8 mouse cellular contexts compared by ENCODE assay signal in genomic region chr4:136185375-136185774, GRCm38 (mm10). TPM values are rescaled to one million over a fixed set of nuclear protein-coding genes. Genes with fewer than 3 reads are reported as not detected.
DNase-seq lines count a peak whose midpoint lies in the region; ATAC-seq and TF ChIP-seq lines count a peak whose summit lies in the region.

No protein-coding gene starts in this region.

- H3K27ac ChIP-seq in embryonic facial prominence, embryonic 13.5 days = 0 out of 2 replicates have a peak overlapping the region, but pooled peaks have one; percentile 7
- H3K27ac ChIP-seq in embryonic facial prominence, embryonic 10.5 days (replicated peaks) = no peak overlapping the region
- H3K27ac ChIP-seq in liver, embryonic 14.5 days = peak overlapping the region; percentile 2
- H3K27ac ChIP-seq in hindbrain, embryonic 12.5 days = no peak overlapping the region
- H3K27ac ChIP-seq in hindbrain, embryonic 10.5 days = no peak overlapping the region

- no peak overlapping the region for H3K4me2 ChIP-seq in embryonic facial prominence, embryonic 13.5 days
- H3K4me2 ChIP-seq in liver, embryonic 14.5 days (ENCODE audit: low read depth) = no peak overlapping the region; the same call in 1 of the 2 replicates
- no peak overlapping the region for H3K4me2 ChIP-seq in hindbrain, embryonic 12.5 days (replicated peaks)

- H3K4me1 ChIP-seq in embryonic facial prominence, embryonic 13.5 days = peaks cover 13% of the 10 kb centered on the region
- peaks cover 14% of the 10 kb centered on the region for H3K4me1 ChIP-seq in embryonic facial prominence, embryonic 10.5 days
- peaks cover 33 to 45% of the 10 kb centered on the region in 2 experiments for H3K4me1 ChIP-seq in liver, embryonic 14.5 days (replicated peaks; ENCODE audit: control insufficient read depth in 2 of 2, insufficient read depth in 2 of 2, low read length in 1 of 2)
- H3K4me1 ChIP-seq in hindbrain, embryonic 12.5 days = peaks cover 8% of the 10 kb centered on the region; the same call in 1 of the 2 replicates
- peaks cover 11% of the 10 kb centered on the region for H3K4me1 ChIP-seq in hindbrain, embryonic 10.5 days (replicated peaks)

- H3K4me3 ChIP-seq in embryonic facial prominence, embryonic 13.5 days = no peak overlapping the region
- no peak overlapping the region for H3K4me3 ChIP-seq in embryonic facial prominence, embryonic 10.5 days
- H3K4me3 ChIP-seq in liver, embryonic 14.5 days (ENCODE audit: insufficient read depth in 1 of 2, low read depth in 2 of 2, low read length in 2 of 2) = no peak overlapping the region
- no peak overlapping the region for H3K4me3 ChIP-seq in hindbrain, embryonic 12.5 days
- no peak overlapping the region for H3K4me3 ChIP-seq in hindbrain, embryonic 10.5 days

- TF ChIP-seq EP300 in liver, embryonic 14.5 days (IDR thresholded peaks at IDR 0.05; ENCODE audit: low read depth) = no peak

- no peaks in the 10 kb centered on the region for H3K9me3 ChIP-seq in embryonic facial prominence, embryonic 13.5 days
- H3K9me3 ChIP-seq in embryonic facial prominence, embryonic 10.5 days = no peaks in the 10 kb centered on the region
- H3K9me3 ChIP-seq in liver, embryonic 14.5 days (ENCODE audit: control insufficient read depth, low read length) = no peaks in the 10 kb centered on the region
- no peaks in the 10 kb centered on the region for H3K9me3 ChIP-seq in hindbrain, embryonic 12.5 days (replicated peaks)
- no peaks in the 10 kb centered on the region for H3K9me3 ChIP-seq in hindbrain, embryonic 10.5 days

- H3K9ac ChIP-seq in embryonic facial prominence, embryonic 13.5 days = no peak overlapping the region
- H3K9ac ChIP-seq in liver, embryonic 14.5 days (replicated peaks) = no peak overlapping the region
- H3K9ac ChIP-seq in hindbrain, embryonic 12.5 days = no peak overlapping the region

- no peak for TF ChIP-seq CTCF in liver, embryonic 14.5 days (IDR thresholded peaks at IDR 0.05; ENCODE audit: low read depth)

- H3K36me3 ChIP-seq in embryonic facial prominence, embryonic 13.5 days = peaks cover 33% of the 10 kb centered on the region
- peaks cover 72% of the 10 kb centered on the region for H3K36me3 ChIP-seq in embryonic facial prominence, embryonic 10.5 days (replicated peaks)
- H3K36me3 ChIP-seq in liver, embryonic 14.5 days (replicated peaks; ENCODE audit: control insufficient read depth, insufficient read depth, low read depth) = peaks cover 98% of the 10 kb centered on the region
- H3K36me3 ChIP-seq in hindbrain, embryonic 12.5 days = peaks cover 6% of the 10 kb centered on the region; the same call in 1 of the 2 replicates
- H3K36me3 ChIP-seq in hindbrain, embryonic 10.5 days = peaks cover 76% of the 10 kb centered on the region

- intact Hi-C loops in gastrocnemius, postnatal 36 days (cut with DNase I) = no loop called here

- no peaks in the 10 kb centered on the region for H3K27me3 ChIP-seq in embryonic facial prominence, embryonic 13.5 days
- H3K27me3 ChIP-seq in embryonic facial prominence, embryonic 10.5 days (replicated peaks; ENCODE audit: low read depth, poor library complexity, severe bottlenecking) = no peaks in the 10 kb centered on the region; the same call in 1 of the 2 replicates
- no peaks in the 10 kb centered on the region for H3K27me3 ChIP-seq in liver, embryonic 14.5 days (ENCODE audit: control insufficient read depth, insufficient read depth, low read length)
- no peaks in the 10 kb centered on the region for H3K27me3 ChIP-seq in hindbrain, embryonic 12.5 days
- H3K27me3 ChIP-seq in hindbrain, embryonic 10.5 days (ENCODE audit: insufficient read depth, poor library complexity, severe bottlenecking) = peaks cover 3% of the 10 kb centered on the region; the same call in 1 of the 2 replicates

- WGBS in embryonic facial prominence, embryonic 13.5 days = 73% methylated on average over 9 of the region's 9 CpGs
- 82% methylated on average over 9 of the region's 9 CpGs for WGBS in embryonic facial prominence, embryonic 10.5 days
- WGBS in liver, embryonic 14.5 days (ENCODE audit: insufficient replicate concordance) = 39% methylated on average over 9 of the region's 9 CpGs
- 87% methylated on average over 9 of the region's 9 CpGs for WGBS in hindbrain, embryonic 12.5 days
- WGBS in hindbrain, embryonic 10.5 days = 88% methylated on average over 9 of the region's 9 CpGs

- no peak for ATAC-seq in embryonic facial prominence, embryonic 13.5 days (ENCODE audit: insufficient number of reproducible peaks, insufficient read depth, low FRiP score, low TSS enrichment, low read depth)
- no peak for ATAC-seq in liver, embryonic 14.5 days (ENCODE audit: insufficient read depth)
- no peak for ATAC-seq in hindbrain, embryonic 12.5 days (ENCODE audit: low FRiP score)

- no peak for DNase-seq in embryonic facial prominence, embryonic 10.5 days (ENCODE audit: low spot score)
- DNase-seq in 3T3-L1 (ENCODE audit: low read depth, low spot score) = peak; percentile 90
- DNase-seq in gastrocnemius, postnatal 36 days = peak; percentile 44 to 63
- no peak for DNase-seq in liver, embryonic 14.5 days (ENCODE audit: low read depth in 3 of 3, low spot score in 3 of 3)
- no peak for DNase-seq in hindbrain, embryonic 10.5 days (ENCODE audit: low spot score)
- DNase-seq in thymus, postnatal 10 days (ENCODE audit: low spot score in 2 of 2) = no peak

RNA-seq across cellular contexts. Expression of gene E2f2, which starts 13.2 kb away (rescaled TPM):
- polyA plus RNA-seq in embryonic facial prominence, embryonic 13.5 days (2015; fragmentation: Nextera tagmentation; extraction: Ambion mirVana) = 6.4 and 7.1 TPM in 2 replicates
- polyA plus RNA-seq in embryonic facial prominence, embryonic 10.5 days (2016; fragmentation: Nextera tagmentation; extraction: Ambion mirVana) = 6.2 TPM in 2 replicates
- 1 to 10 TPM; 1.3 to 1.9 TPM for total RNA-seq in gastrocnemius, postnatal 36 days (2021)
- polyA plus RNA-seq in liver, embryonic 14.5 days (2012; rRNA removed) = 38.4 and 40.5 TPM in 2 replicates
- polyA plus RNA-seq in liver, embryonic 14.5 days (2014; fragmentation: Nextera tagmentation; extraction: Ambion mirVana) = 50.3 and 53.4 TPM in 2 replicates
- 7.0 and 7.9 TPM in 2 replicates for polyA plus RNA-seq in hindbrain, embryonic 12.5 days (2016; fragmentation: Nextera tagmentation; extraction: Ambion mirVana)
- polyA plus RNA-seq in hindbrain, embryonic 10.5 days (2016; fragmentation: Nextera tagmentation; extraction: Ambion mirVana) = 9.0 and 9.4 TPM in 2 replicates

RNA-seq across cellular contexts. Expression of gene Asap3, which starts 20.8 kb away (rescaled TPM):
- 10.9 and 11.6 TPM in 2 replicates for polyA plus RNA-seq in embryonic facial prominence, embryonic 13.5 days (2015; fragmentation: Nextera tagmentation; extraction: Ambion mirVana)
- 4.2 and 5.3 TPM in 2 replicates for polyA plus RNA-seq in embryonic facial prominence, embryonic 10.5 days (2016; fragmentation: Nextera tagmentation; extraction: Ambion mirVana)
- 1 to 10 TPM; 1.8 to 2.1 TPM for total RNA-seq in gastrocnemius, postnatal 36 days (2021)
- polyA plus RNA-seq in liver, embryonic 14.5 days (2012; rRNA removed) = 1.1 and 1.2 TPM in 2 replicates
- polyA plus RNA-seq in liver, embryonic 14.5 days (2014; fragmentation: Nextera tagmentation; extraction: Ambion mirVana) = 0.66 and 0.85 TPM in 2 replicates
- 11.6 and 11.8 TPM in 2 replicates for polyA plus RNA-seq in hindbrain, embryonic 12.5 days (2016; fragmentation: Nextera tagmentation; extraction: Ambion mirVana)
- polyA plus RNA-seq in hindbrain, embryonic 10.5 days (2016; fragmentation: Nextera tagmentation; extraction: Ambion mirVana) = 5.2 and 6.5 TPM in 2 replicates

RNA-seq across cellular contexts. Expression of gene Id3, which starts 42.1 kb away (rescaled TPM):
- polyA plus RNA-seq in embryonic facial prominence, embryonic 13.5 days (2015; fragmentation: Nextera tagmentation; extraction: Ambion mirVana) = 540 and 613 TPM in 2 replicates
- polyA plus RNA-seq in embryonic facial prominence, embryonic 10.5 days (2016; fragmentation: Nextera tagmentation; extraction: Ambion mirVana) = 593 and 611 TPM in 2 replicates
- 10 to 100 TPM; 13.8 to 14.1 TPM for total RNA-seq in gastrocnemius, postnatal 36 days (2021)
- polyA plus RNA-seq in liver, embryonic 14.5 days (2012; rRNA removed) = 23.0 and 29.8 TPM in 2 replicates
- polyA plus RNA-seq in liver, embryonic 14.5 days (2014; fragmentation: Nextera tagmentation; extraction: Ambion mirVana) = 33.2 and 33.8 TPM in 2 replicates
- 372 and 426 TPM in 2 replicates for polyA plus RNA-seq in hindbrain, embryonic 12.5 days (2016; fragmentation: Nextera tagmentation; extraction: Ambion mirVana)
- polyA plus RNA-seq in hindbrain, embryonic 10.5 days (2016; fragmentation: Nextera tagmentation; extraction: Ambion mirVana) = 576 and 684 TPM in 2 replicates

Comparison
In these comparisons a context has a peak if more than half of its experiments do, and no peak if none do; other contexts are left out.
1. H3K27ac ChIP-seq: peak in embryonic facial prominence, embryonic 13.5 days (single experiment) and liver, embryonic 14.5 days (single experiment); none in embryonic facial prominence, embryonic 10.5 days (single experiment), hindbrain, embryonic 12.5 days (single experiment) and hindbrain, embryonic 10.5 days (single experiment).
2. DNase-seq: peak in 3T3-L1 (single experiment) and gastrocnemius, postnatal 36 days (2 of 2); none in embryonic facial prominence, embryonic 10.5 days (single experiment), liver, embryonic 14.5 days (0 of 3), hindbrain, embryonic 10.5 days (single experiment) and thymus, postnatal 10 days (0 of 2).
3. RNA of gene Id3, which starts 42.1 kb away (polyA plus RNA-seq): 540 to 613 TPM in embryonic facial prominence, embryonic 13.5 days, 593 to 611 TPM in embryonic facial prominence, embryonic 10.5 days, 576 to 684 TPM in hindbrain, embryonic 10.5 days and 372 to 426 TPM in hindbrain, embryonic 12.5 days; 23.0 to 33.8 TPM in liver, embryonic 14.5 days; every median in the first group is over 10 times any median in the second.